Mouse (Mus musculus) erythroblast, embryonic 14.5 days (primary cell): ENCODE results near the gene Maea.

ENCODE experiments used
- GATA1 ChIP-seq: IDR thresholded peaks from 2 replicates; pipeline ENCODE4 v1.6.1; 2012; ENCODE audit warnings: low read length, inconsistent platforms, mixed read lengths
- TAL1 ChIP-seq: IDR thresholded peaks from 3 replicates; pipeline ENCODE4 v1.6.1; 2012; ENCODE audit warnings: low read length, inconsistent platforms, mixed read lengths

- no peak for TF ChIP-seq TAL1
- TF ChIP-seq GATA1, result no peak
Observed at GRCm38 (mm10) chr5:33420313-33420712, 85.0 kb downstream of the Maea start.
